Mouse (Mus musculus): Measurements from ENCODE around the gene Ilf2. TPM values are rescaled to one million over a fixed set of nuclear protein-coding genes. Genes with fewer than 3 reads are reported as not detected.

Ilf2 gene
- polyA plus RNA-seq, 1 experiment from 2014 or later: 224 TPM

- Histone ChIP-seq H3K4me3 (ENCODE audit: low read length) (no peak overlapping the region), H3K4me1 (ENCODE audit: control insufficient read depth, insufficient read depth, low read depth, low read length) (no peaks in the 10 kb centered on the region), H3K27ac (ENCODE audit: low read depth, low read length) (no peak overlapping the region), H3K9me3 (ENCODE audit: control insufficient read depth, low read length) (no peaks in the 10 kb centered on the region), H3K9ac (ENCODE audit: low read depth, low read length) (no peak overlapping the region), H3K4me2 (ENCODE audit: low read length) (no peak overlapping the region), H3K27me3 (replicated peaks; ENCODE audit: control insufficient read depth, insufficient read depth, low read length) (no peaks in the 10 kb centered on the region), H3K36me3 (ENCODE audit: control insufficient read depth, insufficient read depth, low read length) (no peaks in the 10 kb centered on the region)
- ATAC-seq: no peak
- WGBS: 88% methylated on average over 7 of the region's 7 CpGs
Measured at GRCm38 (mm10) chr3:90527291-90527873, 51.5 kb downstream of the Ilf2 start.

DNA sequence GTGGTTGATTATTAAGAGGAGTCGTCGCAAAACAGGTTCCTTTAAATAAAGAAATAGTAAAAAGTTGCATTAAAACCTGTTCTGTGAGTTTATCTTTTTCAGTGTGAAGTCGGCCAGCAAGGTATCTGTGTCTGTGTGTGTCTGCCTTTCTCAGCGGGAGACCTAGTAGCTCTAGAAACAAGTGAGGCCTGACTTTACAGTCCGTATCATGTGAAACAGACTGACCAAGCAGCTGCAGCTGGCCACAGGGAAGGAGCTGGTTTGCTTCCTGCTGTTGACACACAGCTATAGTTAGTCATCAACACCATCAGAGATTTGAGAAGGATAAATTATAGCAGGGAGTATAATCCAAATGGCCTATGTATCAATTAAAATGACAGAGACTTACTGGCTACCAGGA, 55.8 kb downstream of the Ilf2 start:
- ATAC-seq: no peak
- Histone ChIP-seq H3K27me3 (replicated peaks; ENCODE audit: control insufficient read depth, insufficient read depth, low read length) (no peaks in the 10 kb centered on the region), H3K9me3 (ENCODE audit: control insufficient read depth, low read length) (no peaks in the 10 kb centered on the region), H3K4me2 (ENCODE audit: low read length) (no peak overlapping the region), H3K36me3 (ENCODE audit: control insufficient read depth, insufficient read depth, low read length) (no peaks in the 10 kb centered on the region), H3K4me1 (ENCODE audit: control insufficient read depth, insufficient read depth, low read depth, low read length) (no peaks in the 10 kb centered on the region), H3K4me3 (ENCODE audit: low read length) (no peak overlapping the region), H3K27ac (ENCODE audit: low read depth, low read length) (no peak overlapping the region), H3K9ac (ENCODE audit: low read depth, low read length) (no peak overlapping the region)
- WGBS: 74% methylated on average over 5 of the region's 5 CpGs

- no peak for ATAC-seq
- Histone ChIP-seq H3K36me3 (ENCODE audit: control insufficient read depth, insufficient read depth, low read length) (no peaks in the 10 kb centered on the region), H3K27me3 (replicated peaks; ENCODE audit: control insufficient read depth, insufficient read depth, low read length) (no peaks in the 10 kb centered on the region), H3K4me3 (ENCODE audit: low read length) (no peak overlapping the region), H3K4me2 (ENCODE audit: low read length) (no peak overlapping the region), H3K9ac (ENCODE audit: low read depth, low read length) (no peak overlapping the region), H3K9me3 (ENCODE audit: control insufficient read depth, low read length) (no peaks in the 10 kb centered on the region), H3K4me1 (ENCODE audit: control insufficient read depth, insufficient read depth, low read depth, low read length) (no peaks in the 10 kb centered on the region), H3K27ac (ENCODE audit: low read depth, low read length) (no peak overlapping the region)
- WGBS: 78% methylated on average over 1 of the region's 1 CpGs
Measured at GRCm38 (mm10) chr3:90535446-90535845, 59.5 kb downstream of the Ilf2 start.

DNA sequence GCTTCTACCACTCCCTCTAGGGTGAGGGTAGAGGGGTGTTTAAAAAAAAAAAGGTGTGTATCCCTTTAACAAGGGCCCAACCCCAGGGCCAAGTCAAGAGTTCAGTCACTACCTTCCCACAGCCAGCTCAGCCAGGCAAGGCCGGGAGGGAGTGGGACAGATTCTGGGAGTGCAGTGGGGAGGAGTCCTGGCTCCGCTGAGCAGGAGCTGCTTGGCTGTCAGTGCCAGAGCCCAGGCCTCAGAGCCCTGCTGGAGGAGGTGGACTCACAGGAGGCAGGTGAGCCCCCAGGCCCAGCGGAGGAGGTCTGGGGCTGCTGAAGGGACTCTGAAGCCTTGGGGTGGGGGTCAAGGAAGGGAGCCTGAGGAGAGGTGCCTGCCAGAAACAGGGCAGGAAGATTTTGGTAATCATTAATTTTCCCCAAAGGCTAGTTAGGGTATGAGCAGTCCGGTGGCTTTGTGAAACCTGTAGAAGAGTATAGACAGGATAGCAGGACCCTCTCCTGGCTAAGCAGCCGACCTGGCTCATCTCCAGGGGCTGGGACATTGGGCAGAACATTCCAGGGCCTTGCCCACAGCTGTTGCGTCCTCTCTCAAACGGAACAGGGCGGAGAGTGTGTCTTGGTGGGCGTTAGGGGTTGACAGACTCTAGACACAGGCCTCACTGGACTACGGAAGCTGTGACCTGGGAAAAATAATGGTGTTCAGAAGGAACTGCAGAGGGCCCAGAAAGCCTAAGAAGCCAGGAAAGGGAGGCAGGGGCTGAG, 61.4 kb downstream of the Ilf2 start, which contains the start of gene S100a16:
Gene S100a16, plus strand, starts transcription at position 114 of the 764 bp plus-strand sequence.
- Histone ChIP-seq H3K4me1 (ENCODE audit: control insufficient read depth, insufficient read depth, low read depth, low read length) (peaks cover 4% of the 10 kb centered on the region; the same call in 1 of the 2 replicates), H3K27me3 (replicated peaks; ENCODE audit: control insufficient read depth, insufficient read depth, low read length) (no peaks in the 10 kb centered on the region), H3K4me2 (ENCODE audit: low read length) (peak within 1 kb of the TSS; percentile 37; the same call in 1 of the 2 replicates), H3K9ac (ENCODE audit: low read depth, low read length) (peak within 1 kb of the TSS; percentile 41), H3K9me3 (ENCODE audit: control insufficient read depth, low read length) (no peaks in the 10 kb centered on the region), H3K36me3 (ENCODE audit: control insufficient read depth, insufficient read depth, low read length) (no peaks in the 10 kb centered on the region), H3K27ac (ENCODE audit: low read depth, low read length) (no peak within 1 kb of the TSS), H3K4me3 (ENCODE audit: low read length) (peak within 1 kb of the TSS; percentile 17; the same call in 1 of the 2 replicates)
- ATAC-seq: no peak; the same call in 1 of the 2 replicates
- WGBS: 41% methylated on average over 10 of the region's 10 CpGs

DNA sequence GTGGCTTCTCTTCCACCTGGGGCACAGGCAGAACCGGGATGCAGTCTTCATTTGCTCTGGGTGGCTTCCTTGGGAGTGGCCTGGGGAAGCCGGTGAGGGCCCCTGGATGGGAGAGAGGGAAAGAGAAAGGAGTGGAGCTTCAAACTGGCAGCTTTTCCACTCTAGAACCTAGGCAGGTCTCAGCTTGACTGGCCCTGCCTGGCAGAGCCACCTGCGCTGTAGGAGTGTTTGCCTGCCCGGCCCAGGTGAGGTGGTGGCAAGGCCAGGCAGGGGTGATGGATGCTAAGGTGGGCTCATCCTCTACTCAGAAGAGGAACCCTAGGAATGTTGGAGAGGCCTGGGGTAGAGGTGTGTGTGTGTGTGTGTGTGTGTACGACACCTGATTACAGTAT, 62.0 kb downstream of the Ilf2 start:
- Histone ChIP-seq H3K36me3 (ENCODE audit: control insufficient read depth, insufficient read depth, low read length) (no peaks in the 10 kb centered on the region), H3K4me1 (ENCODE audit: control insufficient read depth, insufficient read depth, low read depth, low read length) (peaks cover 4% of the 10 kb centered on the region; the same call in 1 of the 2 replicates), H3K9ac (ENCODE audit: low read depth, low read length) (no peak overlapping the region; the same call in 1 of the 2 replicates), H3K27ac (ENCODE audit: low read depth, low read length) (no peak overlapping the region), H3K4me2 (ENCODE audit: low read length) (peak overlapping the region; percentile 37; the same call in 1 of the 2 replicates), H3K4me3 (ENCODE audit: low read length) (no peak overlapping the region), H3K9me3 (ENCODE audit: control insufficient read depth, low read length) (no peaks in the 10 kb centered on the region), H3K27me3 (replicated peaks; ENCODE audit: control insufficient read depth, insufficient read depth, low read length) (no peaks in the 10 kb centered on the region)
- WGBS: 84% methylated on average over 5 of the region's 5 CpGs
- no peak for ATAC-seq

Other genes with a start within 250 kb of the Ilf2 start
- 93.4 and 97.0 TPM in 2 replicates for gene Jtb, start 244.5 kb upstream of the Ilf2 start, polyA plus RNA-seq (2015; fragmentation: Nextera tagmentation; extraction: Ambion mirVana)
- 2.0 and 2.2 TPM in 2 replicates for gene Creb3l4, start 232.6 kb upstream of the Ilf2 start, polyA plus RNA-seq (2015; fragmentation: Nextera tagmentation; extraction: Ambion mirVana)
- 40.3 and 54.2 TPM in 2 replicates for gene Slc39a1, start 228.0 kb upstream of the Ilf2 start, polyA plus RNA-seq (2015; fragmentation: Nextera tagmentation; extraction: Ambion mirVana)
- gene Crtc2, start 222.0 kb upstream of the Ilf2 start, polyA plus RNA-seq (2015; fragmentation: Nextera tagmentation; extraction: Ambion mirVana): 19.6 and 25.3 TPM in 2 replicates
- gene Dennd4b, start 210.9 kb upstream of the Ilf2 start, polyA plus RNA-seq (2015; fragmentation: Nextera tagmentation; extraction: Ambion mirVana): 8.1 and 10.2 TPM in 2 replicates
- gene Gatad2b, start 182.9 kb upstream of the Ilf2 start, polyA plus RNA-seq (2015; fragmentation: Nextera tagmentation; extraction: Ambion mirVana): 9.3 and 12.1 TPM in 2 replicates
- gene Slc27a3, start 86.2 kb upstream of the Ilf2 start, polyA plus RNA-seq (2015; fragmentation: Nextera tagmentation; extraction: Ambion mirVana): 30.1 and 30.8 TPM in 2 replicates
- gene Ints3, start 42.5 kb upstream of the Ilf2 start, polyA plus RNA-seq (2015; fragmentation: Nextera tagmentation; extraction: Ambion mirVana): 27.8 and 30.3 TPM in 2 replicates
- 3.1 and 3.2 TPM in 2 replicates for gene Npr1, start 10.3 kb upstream of the Ilf2 start, polyA plus RNA-seq (2015; fragmentation: Nextera tagmentation; extraction: Ambion mirVana)
- 96.8 and 98.1 TPM in 2 replicates for gene Snapin, start 14.9 kb downstream of the Ilf2 start, polyA plus RNA-seq (2015; fragmentation: Nextera tagmentation; extraction: Ambion mirVana)
- 161 and 164 TPM in 2 replicates for gene Chtop, start 33.4 kb downstream of the Ilf2 start, polyA plus RNA-seq (2015; fragmentation: Nextera tagmentation; extraction: Ambion mirVana)
- 26.1 and 40.5 TPM in 2 replicates for gene S100a1, start 38.3 kb downstream of the Ilf2 start, polyA plus RNA-seq (2015; fragmentation: Nextera tagmentation; extraction: Ambion mirVana)
- gene S100a13, start 38.3 kb downstream of the Ilf2 start, polyA plus RNA-seq (2015; fragmentation: Nextera tagmentation; extraction: Ambion mirVana): 13.6 and 17.2 TPM in 2 replicates
- gene S100a14, start 50.7 kb downstream of the Ilf2 start, polyA plus RNA-seq (2015; fragmentation: Nextera tagmentation; extraction: Ambion mirVana): 0.19 TPM in 1 of 2 replicates, not detected in the other
- 50.5 and 60.8 TPM in 2 replicates for gene S100a16, start 61.1 kb downstream of the Ilf2 start, polyA plus RNA-seq (2015; fragmentation: Nextera tagmentation; extraction: Ambion mirVana)
- gene S100a3, start 84.5 kb downstream of the Ilf2 start, polyA plus RNA-seq (2015; fragmentation: Nextera tagmentation; extraction: Ambion mirVana): 1.0 and 1.6 TPM in 2 replicates
- gene S100a2, start 114.1 kb downstream of the Ilf2 start, polyA plus RNA-seq (2015; fragmentation: Nextera tagmentation; extraction: Ambion mirVana): not detected in 2 replicates
- 0.51 TPM in 1 of 2 replicates, not detected in the other for gene Gm42674, start 125.8 kb downstream of the Ilf2 start, polyA plus RNA-seq (2015; fragmentation: Nextera tagmentation; extraction: Ambion mirVana)
- 0.36 and 1.4 TPM in 2 replicates for gene S100a4, start 127.6 kb downstream of the Ilf2 start, polyA plus RNA-seq (2015; fragmentation: Nextera tagmentation; extraction: Ambion mirVana)
- not detected in 2 replicates for gene S100a5, start 132.4 kb downstream of the Ilf2 start, polyA plus RNA-seq (2015; fragmentation: Nextera tagmentation; extraction: Ambion mirVana)
- 31.7 and 32.1 TPM in 2 replicates for gene S100a6, start 136.8 kb downstream of the Ilf2 start, polyA plus RNA-seq (2015; fragmentation: Nextera tagmentation; extraction: Ambion mirVana)
- 0.20 and 0.24 TPM in 2 replicates for gene S100a7a, start 177.9 kb downstream of the Ilf2 start, polyA plus RNA-seq (2015; fragmentation: Nextera tagmentation; extraction: Ambion mirVana)
- 2.2 and 6.7 TPM in 2 replicates for gene S100a8, start 192.9 kb downstream of the Ilf2 start, polyA plus RNA-seq (2015; fragmentation: Nextera tagmentation; extraction: Ambion mirVana)
- gene S100a9, start 219.6 kb downstream of the Ilf2 start, polyA plus RNA-seq (2015; fragmentation: Nextera tagmentation; extraction: Ambion mirVana): 3.1 and 5.5 TPM in 2 replicates

Data from hindbrain, embryonic 16.5 days (tissue).